Mouse (Mus musculus): ENCODE measurements at regions not wholly inside any gene's neighbourhood (a gene's known extent, or its start where the extent isn't known, plus 50 kb on each side); places are given as distances from the start of the nearest gene placed in this dataset.

DNA sequence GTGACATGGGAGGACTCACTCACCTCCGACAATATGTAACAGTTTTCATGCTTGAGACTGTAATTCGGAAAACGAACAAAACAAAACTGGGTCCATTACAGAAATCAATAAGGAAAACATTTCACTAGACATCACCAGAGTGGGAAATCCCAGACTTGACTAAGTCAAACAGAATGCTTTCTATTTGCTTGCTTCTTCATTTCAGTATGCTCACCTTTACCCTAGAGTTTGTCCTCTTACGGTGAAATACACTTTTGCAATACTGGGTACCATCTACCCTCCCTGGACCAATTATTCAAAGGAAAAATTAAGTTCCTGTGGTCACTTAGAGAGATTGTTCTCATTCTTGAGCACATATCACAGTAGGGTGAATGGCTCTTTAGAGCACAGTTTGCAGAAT lies 613.4 kb upstream of the 4930412O13Rik start:
- TF ChIP-seq TBP (IDR thresholded peaks at IDR 0.05; ENCODE audit: low read depth, low read length) (no peak), MAX (IDR thresholded peaks at IDR 0.05; ENCODE audit: low read length) (no peak), CTCF (IDR thresholded peaks at IDR 0.05 in 2 of 3, conservative IDR thresholded peaks at IDR 0.05 in 1 of 3; ENCODE audit: control insufficient read depth in 1 of 3, insufficient read depth in 1 of 3, low read depth in 2 of 3, low read length in 3 of 3, poor library complexity in 1 of 3, severe bottlenecking in 1 of 3) (no peak), MEF2A (IDR thresholded peaks at IDR 0.05; ENCODE audit: extremely low read depth, insufficient replicate concordance, low read depth, low read length, poor library complexity, severe bottlenecking) (no peak), POLR2AphosphoS2 (IDR thresholded peaks at IDR 0.05; ENCODE audit: low read length) (no peak), KAT2A (conservative IDR thresholded peaks at IDR 0.05; ENCODE audit: low read depth, low read length) (no peak), E2F4 (IDR thresholded peaks at IDR 0.05; ENCODE audit: borderline replicate concordance, low read depth, low read length) (no peak), CHD1 (IDR thresholded peaks at IDR 0.05; ENCODE audit: low read depth, low read length) (no peak), POLR2A (IDR thresholded peaks at IDR 0.05; ENCODE audit: control insufficient read depth in 1 of 2, insufficient read depth in 1 of 2, low read depth in 1 of 2, low read length in 2 of 2, poor library complexity in 1 of 2) (no peak), ZMIZ1 (IDR thresholded peaks at IDR 0.05; ENCODE audit: low read depth, low read length) (no peak), UBTF (IDR thresholded peaks at IDR 0.05; ENCODE audit: borderline replicate concordance, insufficient read depth, low read depth, low read length) (no peak), HCFC1 (IDR thresholded peaks at IDR 0.05; ENCODE audit: low read depth, low read length) (no peak), BHLHE40 (IDR thresholded peaks at IDR 0.05; ENCODE audit: borderline replicate concordance, low read depth, low read length) (no peak)
